Mouse (Mus musculus): Measurements from ENCODE around the gene Msrb3.

Gene Msrb3

DNA sequence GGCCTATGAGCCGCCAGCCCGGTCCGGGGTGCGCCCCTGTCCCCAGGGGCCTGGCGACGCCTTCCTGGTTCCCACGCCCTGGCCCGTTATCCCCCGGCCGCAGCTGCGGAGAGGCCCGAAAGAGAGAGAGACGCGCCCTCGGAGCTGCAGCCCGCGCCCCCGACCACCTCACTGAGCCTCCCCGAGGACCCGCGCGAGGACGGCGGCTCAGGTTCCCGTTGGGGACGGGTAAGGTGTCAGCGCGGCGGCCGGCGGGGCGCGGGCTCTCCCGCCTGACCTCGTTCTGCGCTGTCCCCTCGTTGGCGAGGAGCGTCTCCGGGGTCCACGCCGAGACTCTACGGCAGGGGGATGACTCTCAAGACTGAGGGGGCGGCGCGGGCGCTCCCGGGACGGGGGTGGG lies 544 bp downstream of the Msrb3 start:
- DNase-seq (ENCODE audit: low read depth, low spot score) = no peak

DNA sequence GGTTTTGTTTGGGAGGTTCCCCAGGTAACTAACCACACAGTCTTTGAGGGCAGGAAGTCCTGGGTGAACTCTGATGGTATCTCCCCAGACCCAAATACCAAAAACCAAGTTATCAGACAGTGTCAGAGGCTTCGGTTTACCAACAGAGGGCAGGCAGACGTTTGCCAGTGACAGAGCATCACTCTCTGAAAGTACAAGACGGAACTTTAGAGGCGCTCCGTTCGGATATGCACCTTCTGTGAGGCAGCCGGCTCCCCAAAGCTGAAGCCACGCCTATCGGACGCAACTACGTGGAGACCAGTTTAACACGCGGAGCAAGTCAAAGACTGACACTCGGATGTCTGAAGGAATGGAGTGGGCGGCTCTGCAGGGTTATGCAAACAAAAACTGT lies 3.0 kb downstream of the Msrb3 start:
- no peak for DNase-seq (ENCODE audit: low read depth, low spot score)

DNA sequence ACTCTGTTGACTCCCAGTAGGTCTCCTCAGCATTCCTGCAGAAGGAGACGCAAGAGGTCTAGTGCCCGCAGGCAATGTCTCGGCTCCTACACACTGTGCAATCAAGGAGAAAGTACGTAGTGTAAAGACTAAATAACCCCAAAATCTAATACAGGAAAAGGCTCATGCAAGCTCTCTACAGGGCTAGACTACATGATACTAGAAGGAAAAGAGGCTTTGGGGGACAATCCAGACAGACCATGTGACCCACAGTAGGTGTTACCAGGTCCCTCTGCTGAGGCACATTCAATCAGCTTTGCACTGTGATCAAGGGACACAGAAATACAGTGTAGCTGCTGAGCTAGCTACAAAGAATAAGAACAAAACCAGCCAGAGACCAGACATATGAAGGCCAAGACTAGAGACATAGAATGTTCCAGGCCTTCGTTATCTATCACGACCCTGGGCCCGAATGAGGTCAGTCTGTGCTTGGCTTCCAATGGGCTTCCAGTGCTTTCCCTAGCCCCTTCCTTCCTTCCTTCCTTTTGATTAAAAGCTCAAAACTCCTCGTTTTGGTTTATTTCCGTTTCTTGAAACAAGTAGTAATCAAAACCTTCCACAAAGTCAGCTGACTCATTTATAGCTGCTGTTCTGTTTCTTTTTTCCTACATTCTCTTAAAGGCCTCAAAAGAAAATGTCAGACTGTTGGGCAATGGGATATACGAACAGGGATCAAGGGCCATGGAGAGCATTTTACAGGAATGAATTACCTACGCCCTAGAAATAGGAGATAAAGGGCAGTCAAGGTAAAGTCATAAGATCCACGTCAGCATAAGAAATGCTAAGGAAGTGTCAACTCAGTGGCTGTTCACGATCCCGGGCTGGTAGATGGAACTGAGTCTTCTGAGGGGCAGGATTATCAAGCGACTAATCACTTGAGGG lies 3.7 kb downstream of the Msrb3 start:
- DNase-seq (ENCODE audit: low read depth, low spot score) = no peak

DNA sequence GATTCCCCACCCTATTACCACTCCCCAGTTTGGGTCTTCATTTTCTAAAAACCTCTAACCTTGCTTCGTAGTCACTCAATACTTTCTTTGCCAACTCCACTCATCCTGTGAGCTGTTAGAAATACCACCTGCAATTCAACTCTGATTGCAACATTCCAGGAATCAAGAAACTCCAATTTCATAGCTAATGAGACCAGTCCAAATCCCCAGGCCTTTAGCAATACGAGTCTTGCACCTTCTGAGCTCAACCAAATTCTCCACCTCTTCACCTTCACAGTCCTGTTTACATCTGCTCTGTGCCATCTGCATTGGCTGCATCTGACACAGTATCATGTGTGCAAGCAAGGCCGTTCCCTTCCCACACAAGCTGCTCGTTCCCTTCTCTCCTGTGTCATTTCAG lies 5.0 kb downstream of the Msrb3 start:
- no peak for DNase-seq (ENCODE audit: low read depth, low spot score)

DNA sequence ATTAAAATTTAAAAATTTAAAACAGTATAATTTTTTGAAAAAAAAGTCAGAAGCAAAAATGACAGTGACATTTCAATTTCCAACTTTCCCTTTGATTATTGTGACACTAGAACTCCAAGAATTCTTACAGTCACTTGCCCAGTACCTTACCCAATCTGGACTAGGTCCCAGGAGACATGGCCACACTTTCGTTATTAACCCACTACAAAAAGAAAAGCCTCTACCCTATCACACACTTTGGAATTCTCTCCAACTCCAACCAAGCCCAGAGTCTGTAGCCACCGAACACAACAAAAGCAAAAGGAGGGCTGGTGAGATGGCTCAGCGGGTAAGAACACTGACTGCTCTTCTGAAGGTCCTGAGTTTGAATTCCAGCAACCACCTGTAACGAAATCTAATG lies 7.8 kb downstream of the Msrb3 start:
- no peak for DNase-seq (ENCODE audit: low read depth, low spot score)

DNA sequence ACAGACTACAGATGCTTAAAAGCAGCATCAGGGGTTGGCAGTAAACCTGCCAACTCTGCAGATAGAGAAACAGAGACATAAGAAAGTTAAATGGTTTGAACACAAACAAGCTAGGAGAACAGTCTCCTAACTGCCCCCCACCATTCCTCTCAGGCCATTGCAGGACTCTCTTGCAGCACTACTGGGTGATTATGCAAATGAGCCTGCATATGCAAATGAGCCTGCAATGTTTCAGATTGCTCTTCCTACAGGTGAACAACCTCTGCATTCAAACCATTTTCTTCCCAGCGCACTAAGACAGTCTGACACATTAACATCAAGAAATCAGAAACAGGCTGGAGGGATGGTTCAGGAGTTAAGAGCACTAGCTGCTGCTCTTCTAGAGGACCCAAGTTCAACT lies 8.3 kb downstream of the Msrb3 start:
- DNase-seq (ENCODE audit: low read depth, low spot score) = no peak

DNA sequence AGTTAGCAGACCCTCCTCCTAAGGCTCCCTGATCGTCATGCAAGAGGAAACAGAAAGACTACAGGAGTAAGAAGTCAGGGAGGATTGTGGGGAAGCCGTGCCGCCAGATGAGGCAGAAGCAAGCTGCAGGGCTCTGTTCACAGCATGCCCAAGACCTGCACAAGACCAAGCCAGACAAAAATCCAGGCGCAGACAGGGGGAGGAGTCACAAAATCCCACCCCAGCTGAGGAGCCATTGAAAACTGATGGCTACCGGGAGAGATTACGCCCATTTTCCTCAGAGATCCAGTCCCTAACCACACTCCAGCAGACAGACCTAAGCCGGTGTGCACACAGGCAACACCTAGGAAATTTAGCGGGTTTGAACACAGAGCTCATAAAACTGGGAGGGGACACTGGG lies 10.4 kb downstream of the Msrb3 start:
- no peak for DNase-seq (ENCODE audit: low read depth, low spot score)

DNA sequence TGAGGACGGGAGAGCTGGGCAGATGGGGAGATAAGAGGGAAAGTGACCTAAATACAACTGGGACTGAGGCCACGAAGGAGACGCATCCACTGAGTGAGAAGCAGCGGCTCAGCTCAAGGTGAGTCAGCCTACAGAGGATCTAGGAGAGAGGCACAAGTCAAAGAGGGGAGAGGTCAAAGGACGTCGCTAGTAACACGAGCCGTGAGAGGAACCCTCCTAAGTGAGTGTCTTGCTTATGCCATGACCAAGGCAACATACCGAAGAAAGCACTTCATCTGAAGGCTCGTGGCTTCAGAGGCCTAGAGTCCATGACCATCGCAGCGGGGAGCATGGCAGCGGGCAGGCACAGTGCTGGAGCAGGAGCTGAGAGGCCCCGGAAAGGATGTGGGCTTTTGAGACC lies 14.7 kb downstream of the Msrb3 start:
- no peak for DNase-seq (ENCODE audit: low read depth, low spot score)

DNA sequence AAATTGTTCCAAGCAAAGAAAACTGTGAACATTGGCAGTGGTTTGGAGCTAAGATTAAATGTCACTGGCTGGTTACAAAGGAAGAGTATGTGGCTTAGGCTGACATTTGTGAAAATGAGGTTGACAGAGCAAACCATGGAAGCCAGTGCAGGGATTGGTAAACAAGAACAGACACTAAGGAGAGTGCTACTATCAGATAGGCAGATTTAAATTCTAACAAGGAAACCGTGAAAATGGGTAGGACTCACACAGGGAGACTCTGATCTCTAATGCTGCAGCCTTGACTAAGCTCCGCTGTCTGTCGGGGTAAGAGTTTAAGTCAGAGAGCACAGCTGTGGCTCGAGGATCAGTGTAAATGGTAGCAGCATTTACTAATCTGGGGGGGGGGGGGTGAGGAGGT lies 15.2 kb downstream of the Msrb3 start:
- DNase-seq (ENCODE audit: low read depth, low spot score) = no peak

DNA sequence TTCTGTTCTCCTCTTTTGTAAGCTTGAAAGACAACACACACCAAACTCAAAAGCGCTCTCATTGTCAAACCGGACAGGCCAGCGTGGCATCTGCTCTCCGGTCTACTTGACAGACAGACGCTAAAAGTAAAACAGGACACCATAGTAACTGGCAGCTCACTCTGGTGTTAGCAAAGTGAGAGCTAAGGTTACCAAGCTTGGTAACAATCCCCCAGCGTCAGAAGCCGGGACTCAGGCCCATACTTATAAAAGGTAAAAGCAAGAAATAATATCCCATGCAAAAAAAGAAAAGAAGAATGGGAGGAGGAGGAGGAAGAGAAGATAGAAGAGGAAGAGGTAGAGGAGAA lies 15.9 kb downstream of the Msrb3 start:
- DNase-seq (ENCODE audit: low read depth, low spot score) = no peak

DNA sequence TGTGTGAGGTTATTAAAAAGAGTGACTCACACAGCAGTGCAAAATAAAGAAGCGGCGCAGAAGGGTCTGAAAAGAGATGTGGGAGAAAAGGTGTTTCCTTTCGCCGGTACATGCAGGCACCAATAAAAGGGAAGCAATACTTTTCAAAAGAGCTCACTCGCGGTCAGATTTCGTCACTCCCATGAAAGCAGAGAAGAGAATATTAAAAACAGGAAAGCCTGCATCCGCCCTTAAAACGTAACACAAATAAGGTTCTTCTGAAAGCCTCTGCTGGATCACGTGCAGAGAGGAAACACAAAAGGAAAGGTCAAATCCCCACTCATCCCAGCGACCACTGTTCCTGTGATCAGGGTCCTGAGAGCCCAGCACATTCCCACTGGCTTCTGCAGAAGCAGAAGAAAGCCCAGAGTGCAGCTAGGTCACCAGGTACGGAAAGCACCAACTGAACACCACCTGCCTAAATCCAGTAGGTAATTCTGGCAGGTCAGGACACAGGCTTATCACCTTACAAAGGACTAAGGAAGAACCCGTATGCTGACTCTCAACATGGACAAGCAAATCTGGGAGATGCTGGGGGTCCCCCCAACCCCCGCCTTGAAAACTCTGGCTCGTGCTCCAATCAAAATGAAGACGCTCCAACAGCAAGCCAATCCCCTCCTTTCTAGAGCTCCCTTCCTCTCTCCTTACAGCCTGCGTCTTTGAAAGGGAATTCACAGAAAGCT lies 16.4 kb downstream of the Msrb3 start:
- no peak for DNase-seq (ENCODE audit: low read depth, low spot score)

DNA sequence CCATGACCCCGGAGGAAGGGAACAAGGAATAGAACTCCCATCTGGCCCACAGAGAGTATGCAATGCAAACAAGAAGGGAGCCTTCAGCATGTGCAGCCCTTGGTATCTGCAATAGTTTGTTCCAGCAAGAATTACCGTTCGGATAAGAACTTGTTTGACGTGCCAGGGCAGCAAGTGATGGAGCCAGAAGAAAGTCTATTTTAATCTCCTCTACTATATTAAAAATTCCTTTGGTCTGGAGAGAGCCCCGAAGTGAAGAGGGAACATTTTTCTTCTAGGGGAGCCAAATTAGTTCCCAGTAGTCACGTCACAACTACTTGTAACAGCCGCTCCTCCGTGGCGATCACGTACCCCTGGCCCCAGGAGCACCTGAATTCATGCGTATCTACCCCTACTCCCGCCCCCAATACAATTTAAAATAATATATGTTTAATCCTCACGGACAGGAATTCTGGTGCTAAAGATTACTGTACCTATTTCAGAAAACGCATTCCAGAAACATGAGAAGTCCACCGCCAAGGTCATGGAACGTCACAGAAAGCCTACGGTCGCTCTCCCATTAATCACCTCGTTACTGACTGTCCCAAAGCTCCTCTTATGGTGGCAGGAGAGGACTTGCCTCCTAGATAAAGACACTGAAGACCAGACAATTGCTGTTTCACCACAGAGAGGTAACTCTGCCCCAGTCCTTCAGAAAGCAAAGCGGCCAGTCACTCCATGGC lies 22.2 kb downstream of the Msrb3 start:
- no peak for DNase-seq (ENCODE audit: low read depth, low spot score)

DNA sequence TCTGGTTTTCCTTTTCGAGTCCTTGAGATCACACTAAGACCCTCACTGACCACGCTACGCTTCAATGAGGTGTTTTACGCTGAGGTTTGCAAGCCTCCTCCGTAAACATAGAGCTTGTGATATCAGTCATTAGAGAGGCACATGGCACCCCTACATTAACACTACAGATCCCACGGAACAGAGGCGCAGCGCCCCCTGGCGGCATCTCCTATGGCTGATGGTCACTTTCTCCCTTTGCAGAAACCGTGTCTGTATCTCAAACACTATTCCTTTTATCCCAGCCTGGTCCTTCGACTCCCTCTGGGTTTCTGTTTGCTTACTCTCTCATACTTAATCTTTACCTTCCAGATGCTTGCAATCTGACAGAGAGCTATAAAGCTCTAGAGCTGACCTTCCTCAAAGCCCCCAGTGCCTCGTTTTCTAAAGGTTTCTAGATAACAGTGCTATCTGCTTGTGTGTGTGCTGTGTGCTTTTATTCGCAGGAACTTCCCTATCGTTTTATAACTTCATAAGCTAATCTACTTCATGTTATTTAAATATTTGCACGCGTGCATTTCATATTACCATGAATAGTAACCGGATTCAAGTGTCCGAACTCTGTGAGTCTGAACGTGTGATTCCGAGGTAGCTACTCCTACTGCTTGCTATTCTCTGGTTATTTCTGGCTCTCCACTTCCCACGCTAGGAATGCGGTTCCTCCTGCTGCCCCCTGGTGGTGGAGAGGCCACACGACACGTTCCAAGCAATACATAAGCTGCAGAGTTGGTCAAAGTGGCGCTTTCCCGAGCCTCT lies 23.0 kb downstream of the Msrb3 start:
- peak; percentile 77 for DNase-seq (ENCODE audit: low read depth, low spot score)

DNA sequence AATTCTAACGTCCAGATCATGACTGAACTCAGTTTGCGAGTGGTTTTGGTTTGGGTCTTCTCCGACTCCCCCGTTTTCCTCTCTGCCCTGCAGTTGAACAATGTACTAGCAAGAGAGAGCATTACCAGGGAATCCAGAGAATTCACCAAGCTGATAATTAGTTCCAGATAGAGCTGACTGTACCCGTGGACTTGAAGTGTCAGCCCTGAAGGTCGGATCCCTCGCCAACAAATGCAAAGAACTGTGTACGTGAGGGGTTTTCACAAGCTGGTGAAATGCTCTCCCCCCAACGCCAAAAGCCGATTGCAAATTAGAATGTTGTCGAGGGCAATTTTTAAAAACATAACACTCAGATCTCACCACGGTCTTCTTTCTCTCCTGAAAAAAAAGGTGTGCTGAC lies 24.6 kb downstream of the Msrb3 start:
- DNase-seq (ENCODE audit: low read depth, low spot score) = no peak

DNA sequence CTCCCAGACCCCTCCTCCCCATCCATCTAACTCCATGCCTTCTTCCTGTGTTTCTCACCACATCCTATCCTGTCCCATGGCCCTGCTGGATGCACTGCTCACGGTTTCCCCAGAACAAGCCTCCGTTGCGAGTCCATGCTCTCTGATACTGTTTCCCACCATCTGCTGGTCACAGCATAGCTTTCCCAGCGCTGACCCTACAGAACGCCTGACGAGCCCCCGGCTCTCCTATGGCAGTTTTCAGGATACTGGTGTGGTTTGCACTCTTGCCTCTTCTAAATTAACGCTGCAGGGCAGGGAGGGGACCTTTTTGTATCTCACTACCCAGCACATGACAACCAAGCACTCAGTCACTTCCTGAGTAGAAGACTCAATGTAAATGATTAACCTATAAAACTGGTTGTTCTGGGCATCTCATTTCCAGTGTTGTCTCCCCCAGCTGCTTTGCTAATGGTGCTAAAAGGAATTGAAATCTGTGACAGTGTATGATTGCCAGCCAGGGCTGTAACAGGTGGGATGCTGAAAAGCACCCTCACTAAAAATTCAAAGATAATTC lies 25.2 kb downstream of the Msrb3 start:
- DNase-seq (ENCODE audit: low read depth, low spot score) = no peak

DNA sequence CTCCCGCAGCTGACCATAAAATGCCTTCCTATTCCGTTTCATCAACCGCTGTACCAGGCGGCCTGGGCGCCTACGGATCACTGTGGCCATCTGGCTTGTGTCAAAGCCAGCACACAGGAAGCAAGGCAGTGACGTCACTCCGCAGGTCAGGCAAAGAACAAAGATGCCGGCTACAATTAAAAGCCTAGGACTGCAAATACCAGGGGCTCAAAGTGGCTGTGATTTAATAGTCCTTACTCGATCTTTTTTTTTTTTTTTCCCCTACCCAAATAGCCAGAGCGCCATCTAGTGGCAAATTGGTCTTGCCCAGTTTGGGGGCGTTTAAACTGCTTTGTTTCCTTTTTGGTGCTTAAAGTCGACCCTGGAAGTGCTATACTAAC lies 26.4 kb downstream of the Msrb3 start:
- peak; percentile 62 for DNase-seq (ENCODE audit: low read depth, low spot score)

DNA sequence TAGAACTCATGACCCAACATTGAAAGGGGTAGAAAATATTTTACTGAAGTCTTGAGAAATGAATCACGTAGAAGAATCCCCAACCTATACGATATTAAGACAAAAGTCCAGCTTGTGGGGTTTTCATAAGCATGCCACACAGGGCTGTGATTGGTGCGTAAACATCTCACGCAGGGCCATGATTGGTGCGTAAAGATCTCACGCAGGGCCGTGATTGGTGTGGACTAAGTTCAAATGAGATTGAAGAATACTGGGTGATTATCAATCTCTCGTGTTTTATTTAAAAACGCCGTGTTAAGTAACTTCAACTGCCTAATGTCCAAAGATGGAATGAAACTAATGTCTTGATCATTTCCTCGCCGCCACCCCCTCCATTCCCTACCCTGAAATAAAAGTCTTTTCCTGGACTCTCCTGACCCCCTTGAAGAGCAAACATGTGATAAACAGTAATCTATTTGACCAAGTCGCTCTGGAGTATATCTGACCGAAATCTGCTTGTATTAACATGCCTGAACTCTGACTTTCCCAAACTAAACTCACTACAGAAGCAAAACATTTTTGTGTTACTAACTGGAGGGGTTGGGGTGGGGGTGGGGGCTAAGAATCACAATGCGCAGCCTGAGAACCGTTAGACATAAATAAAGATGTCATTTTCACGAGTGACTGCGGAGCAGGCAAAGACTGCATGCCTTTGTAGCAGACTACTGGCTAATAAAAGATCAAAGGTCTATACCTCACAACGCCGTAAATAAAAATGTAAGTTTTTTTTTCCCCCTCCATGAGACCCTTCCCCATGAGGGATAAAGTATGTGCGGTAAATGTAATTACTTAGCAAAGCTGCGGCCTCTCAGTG lies 27.0 kb downstream of the Msrb3 start:
- no peak for DNase-seq (ENCODE audit: low read depth, low spot score)

DNA sequence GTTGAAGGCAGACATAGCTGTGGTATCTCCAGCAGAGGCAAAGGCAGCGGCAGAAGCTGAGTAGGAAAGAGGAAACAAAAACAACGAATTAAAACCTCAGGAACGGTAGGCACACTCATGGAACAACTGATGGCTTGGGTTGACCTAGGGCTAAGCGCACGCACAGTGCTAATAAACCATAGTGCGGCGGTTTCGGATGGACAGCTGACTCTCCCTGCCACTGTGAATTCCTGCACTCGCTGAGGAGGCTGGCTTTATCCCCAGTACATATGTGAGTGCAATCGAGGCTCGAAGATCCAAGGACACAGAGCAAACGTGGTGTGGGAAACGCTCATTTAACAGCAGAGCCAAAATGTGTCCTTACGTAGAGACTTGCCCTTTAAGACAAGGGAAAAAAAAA lies 27.8 kb downstream of the Msrb3 start:
- DNase-seq (ENCODE audit: low read depth, low spot score) = no peak

DNA sequence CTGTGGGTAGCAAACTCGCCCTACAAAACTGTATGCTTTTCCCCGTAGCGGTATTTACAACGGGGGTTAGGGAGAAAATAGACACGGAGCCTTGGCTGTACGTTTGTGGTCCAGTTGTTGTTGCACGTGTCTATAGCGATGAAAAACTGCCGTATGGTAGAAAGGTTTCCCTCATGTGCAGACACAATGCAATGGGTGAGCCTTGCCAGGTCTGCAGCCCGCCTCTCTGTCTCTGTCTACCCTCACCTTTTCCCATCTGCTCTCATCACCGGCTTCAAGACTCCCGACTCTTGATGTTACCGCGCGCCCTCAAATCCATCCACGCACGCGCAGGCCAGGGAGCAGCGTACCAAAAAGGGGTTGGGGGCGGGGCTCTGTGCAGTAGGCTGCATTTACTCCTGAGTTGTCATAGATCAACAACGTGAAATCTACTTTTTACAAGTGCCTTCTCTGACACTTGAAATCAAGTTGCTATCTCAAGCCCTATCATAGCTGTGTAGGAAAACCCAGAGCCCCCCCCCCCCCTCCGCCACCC lies 29.6 kb downstream of the Msrb3 start:
- no peak for DNase-seq (ENCODE audit: low read depth, low spot score)

DNA sequence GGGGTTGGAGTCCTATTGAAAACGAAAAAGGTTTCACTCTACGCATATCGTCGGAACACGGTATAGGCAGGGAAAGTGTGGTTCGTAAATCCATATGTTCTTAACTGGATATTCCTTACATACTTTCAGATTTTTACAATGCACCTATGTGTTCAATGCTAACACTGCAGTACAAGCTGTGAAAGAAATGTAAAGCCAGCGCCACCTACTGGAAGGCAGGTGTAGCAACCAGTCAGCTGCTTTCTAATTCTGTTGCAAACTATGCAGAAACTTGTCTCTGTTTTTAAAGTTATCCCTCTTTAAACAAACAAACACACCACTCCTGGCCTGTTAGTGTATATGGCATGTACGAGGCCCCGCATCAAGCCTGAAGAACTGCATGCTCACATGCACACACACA lies 34.5 kb downstream of the Msrb3 start:
- peak; percentile 82 for DNase-seq (ENCODE audit: low read depth, low spot score)

All from 3T3-L1 (cell line).